Mouse (Mus musculus) gastrocnemius, postnatal 25 days (tissue): ENCODE results near the gene Wwp2. TPM values are rescaled to one million over a fixed set of nuclear protein-coding genes. Genes with fewer than 3 reads are reported as not detected.

Experiments
- DNase-seq: peaks from one replicate; pipeline ENCODE4 v3.0.0; 2022
- long read RNA-seq, 2 experiments: library from polyadenylated mRNA; stranded (forward); transcript quantifications; one replicate each; pipeline ENCODE4 v2.0.0; 2021
- total RNA-seq, 2 experiments: library from RNA; stranded (reverse); gene quantifications; 1 replicate in 1 of 2; 2 replicates in 1 of 2; pipeline ENCODE4 v1.2.3; 2021

Wwp2 gene
- 10 to 100 TPM; 13.0 to 16.2 TPM for total RNA-seq
- long read RNA-seq, experiment 1, full-length matches to known transcripts, result 4 of 12 reads
- long read RNA-seq, experiment 1, partial matches to known transcripts, result 4 of 12 reads
- long read RNA-seq, experiment 1, other reads (novel, unspliced or antisense), result 4 of 12 reads
- long read RNA-seq, experiment 2, full-length matches to known transcripts, result 8 of 23 reads
- long read RNA-seq, experiment 2, partial matches to known transcripts, result 8 of 23 reads
- long read RNA-seq, experiment 2, other reads (novel, unspliced or antisense), result 7 of 23 reads

DNA sequence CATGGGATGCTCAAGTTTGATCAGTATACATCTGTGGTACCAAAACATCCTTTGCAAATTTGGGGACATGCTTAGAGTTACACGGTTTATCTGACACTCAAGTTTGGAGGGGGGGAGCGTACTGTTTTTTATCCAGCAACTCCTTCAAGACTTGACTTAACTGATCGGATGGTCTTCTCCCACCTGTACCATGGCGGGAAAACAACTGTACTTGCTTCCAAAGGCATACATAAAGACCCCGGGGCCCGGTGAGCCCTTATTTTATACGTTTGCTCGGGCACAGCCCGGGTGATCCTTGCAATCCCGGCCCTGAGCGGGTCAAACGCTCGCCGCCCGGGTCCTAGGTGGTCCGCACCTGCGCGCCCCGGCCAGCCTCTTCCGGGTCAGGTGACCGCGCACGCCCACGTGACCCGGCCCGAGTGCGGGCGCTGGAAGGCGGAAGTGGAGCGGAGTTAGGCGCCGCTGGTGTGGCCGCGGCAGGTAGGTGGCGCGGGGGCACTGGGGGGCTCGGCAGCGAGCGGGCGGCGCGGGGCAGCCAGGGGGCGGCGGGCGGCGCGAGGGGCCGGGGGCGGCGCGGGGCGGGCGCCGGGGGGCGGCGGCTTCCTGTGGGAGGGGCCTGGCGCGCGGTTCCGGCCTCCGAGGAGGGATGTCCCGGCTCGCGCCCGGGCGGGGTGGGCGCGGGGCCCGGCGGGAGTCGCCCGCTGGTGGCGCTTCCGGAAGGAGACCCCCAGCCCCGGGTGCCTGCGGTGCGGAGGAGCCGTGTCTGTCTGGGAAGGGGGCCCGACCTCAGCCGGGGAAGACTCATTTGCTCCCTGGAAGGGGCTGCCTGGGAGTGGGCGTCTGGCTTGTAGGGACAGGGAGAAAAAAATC, at the start of gene Wwp2:
Gene Wwp2 (plus strand): TSS at position 404 of the 870 bp plus-strand sequence.
- DNase-seq, result peak; percentile 74

DNA sequence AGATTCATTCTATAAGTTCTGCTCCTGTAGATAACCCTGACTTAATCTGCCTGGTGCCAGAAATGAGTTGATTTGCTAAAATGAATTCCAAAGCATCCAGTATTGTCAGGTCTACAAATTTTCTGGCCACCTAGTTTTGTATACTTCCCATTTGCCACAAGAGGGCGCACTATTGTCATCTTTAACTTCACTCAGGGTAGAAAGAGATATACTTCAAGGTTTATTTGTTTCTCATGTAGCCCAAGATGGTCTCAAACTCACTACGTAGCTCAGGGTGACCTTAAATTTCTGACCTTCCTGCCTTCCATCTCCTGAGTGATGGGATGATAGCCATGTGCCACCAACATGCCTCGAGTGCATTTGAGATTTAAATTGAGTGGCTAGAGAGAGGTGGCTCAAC, 49.5 kb upstream of the Wwp2 start:
- no peak for DNase-seq

DNA sequence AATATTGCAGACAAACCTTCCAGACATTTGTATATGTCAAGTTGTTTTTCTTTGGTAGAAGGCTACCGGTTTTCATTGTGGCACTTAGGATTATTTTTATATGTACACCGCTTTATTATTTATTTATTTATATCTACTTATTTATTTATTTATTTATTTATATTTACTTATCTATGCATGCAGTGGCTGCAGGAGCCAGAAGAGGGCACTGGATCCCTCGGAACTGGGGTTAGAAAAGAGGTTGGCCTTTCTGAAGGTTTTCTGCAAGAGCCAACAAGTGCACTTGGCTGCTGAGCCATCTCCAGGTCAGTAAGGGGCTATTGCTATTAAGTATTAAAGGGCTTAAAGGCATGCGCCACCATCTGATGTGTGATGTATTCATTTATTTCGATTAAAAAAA, 48.3 kb upstream of the Wwp2 start:
- DNase-seq, result no peak

- DNase-seq, result no peak
Observed at GRCm38 (mm10) chr8:107389557-107389956, 46.6 kb upstream of the Wwp2 start.

- DNase-seq, result no peak
Observed at GRCm38 (mm10) chr8:107390476-107391135, 45.6 kb upstream of the Wwp2 start.

DNA sequence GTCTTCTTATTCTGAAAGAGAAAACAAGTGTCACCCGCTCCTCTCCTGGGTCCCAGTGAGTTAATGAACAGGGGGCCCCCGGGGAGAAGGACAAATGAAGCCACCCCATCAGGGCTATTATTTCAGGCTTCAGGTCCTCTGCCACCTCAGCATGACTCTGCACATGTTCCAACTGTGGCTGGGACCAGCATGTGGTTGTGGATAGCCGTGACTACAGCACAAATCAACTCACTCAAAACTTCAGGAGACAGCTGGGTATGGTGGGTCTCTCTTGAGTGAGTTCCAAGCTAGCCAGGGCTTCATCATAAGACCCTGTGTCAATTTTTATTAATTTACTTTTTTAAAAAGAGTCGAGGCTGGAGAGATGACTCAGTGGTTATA, 45.0 kb upstream of the Wwp2 start:
- DNase-seq, result no peak

DNA sequence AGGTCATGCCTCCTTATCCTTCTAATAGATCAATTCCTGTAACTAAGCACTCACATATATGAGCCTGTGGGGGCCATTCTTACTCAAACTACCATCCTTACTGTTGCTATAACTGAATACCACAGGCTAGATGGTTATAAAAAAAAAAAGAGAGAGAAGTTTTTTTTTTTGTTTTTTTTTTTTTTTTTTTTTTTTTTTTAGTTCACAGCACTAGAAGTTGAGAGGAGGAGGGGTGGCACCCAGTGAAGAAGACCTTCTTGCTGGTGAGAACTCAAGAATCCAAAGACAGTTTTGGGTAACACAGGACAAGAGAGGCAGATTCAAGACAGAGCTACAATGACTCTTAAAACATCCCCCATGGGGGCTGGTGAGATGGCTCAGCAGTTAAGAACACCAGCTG, 40.8 kb upstream of the Wwp2 start:
- DNase-seq, result no peak

- no peak for DNase-seq
Observed at GRCm38 (mm10) chr8:107396106-107396670, 40.0 kb upstream of the Wwp2 start.

GRCm38 (mm10) chr8:107397665-107398064, 38.5 kb upstream of the Wwp2 start:
- DNase-seq, result no peak

- no peak for DNase-seq
Observed at GRCm38 (mm10) chr8:107399495-107399894, 36.7 kb upstream of the Wwp2 start.

DNA sequence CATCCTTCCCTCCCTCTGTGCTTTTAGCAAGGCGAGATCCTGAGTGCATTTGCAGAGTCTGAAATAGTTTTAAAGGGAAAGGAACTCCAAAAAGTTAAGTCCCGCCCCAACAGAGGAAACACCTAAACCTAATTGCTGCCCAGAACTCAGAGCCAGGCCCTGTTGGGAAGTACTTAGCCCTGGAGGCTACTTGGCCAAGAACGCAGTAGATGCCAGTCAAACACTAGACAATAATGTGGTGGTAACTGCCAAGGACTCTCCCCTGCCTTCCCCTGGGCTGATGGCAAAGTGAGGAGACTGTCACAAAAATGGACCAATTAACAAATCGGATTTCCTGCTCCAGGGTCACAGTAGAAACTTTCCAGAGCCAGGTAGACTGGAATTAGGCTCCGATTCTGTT, 34.3 kb upstream of the Wwp2 start:
- DNase-seq, result no peak

DNA sequence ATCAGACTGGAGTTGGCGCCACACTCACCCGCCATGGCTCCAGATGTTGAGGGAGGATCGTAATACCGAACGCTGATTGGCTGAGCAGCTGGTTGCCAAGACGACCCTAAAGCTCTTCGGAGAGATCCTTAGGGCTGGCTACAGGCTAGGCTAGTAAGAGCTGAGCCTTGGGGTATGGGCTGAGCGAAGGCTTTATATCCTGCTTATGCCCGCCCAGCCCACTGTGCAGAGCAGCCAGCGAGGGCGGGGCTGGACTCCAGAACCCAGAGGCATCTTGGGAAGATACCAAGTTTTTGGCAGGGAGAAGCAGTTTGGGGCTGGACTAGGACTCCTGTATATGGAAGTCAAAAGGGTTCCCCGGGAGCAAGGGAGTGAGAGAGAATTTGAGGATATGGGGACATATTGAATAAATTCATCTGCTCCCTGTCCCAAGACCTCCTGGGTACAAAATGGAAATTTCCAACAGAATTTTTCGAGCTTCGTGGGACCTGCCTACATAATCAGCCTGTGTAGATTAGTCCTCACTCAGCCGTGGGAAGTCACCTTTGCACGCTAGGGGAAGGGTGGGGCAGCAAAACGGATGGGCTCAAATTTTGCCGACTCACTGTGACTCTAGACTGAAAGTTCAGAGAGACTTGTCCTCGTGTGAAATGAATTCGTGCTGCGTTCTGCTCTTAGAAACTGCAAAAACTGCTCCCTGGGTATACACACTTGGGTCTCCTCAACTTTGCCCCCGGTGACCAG, 33.0 kb upstream of the Wwp2 start, which contains the start of gene Nqo1:
Gene Nqo1 (minus strand): TSS at position 169 of the 744 bp plus-strand sequence.
- peak; percentile 82 for DNase-seq

DNA sequence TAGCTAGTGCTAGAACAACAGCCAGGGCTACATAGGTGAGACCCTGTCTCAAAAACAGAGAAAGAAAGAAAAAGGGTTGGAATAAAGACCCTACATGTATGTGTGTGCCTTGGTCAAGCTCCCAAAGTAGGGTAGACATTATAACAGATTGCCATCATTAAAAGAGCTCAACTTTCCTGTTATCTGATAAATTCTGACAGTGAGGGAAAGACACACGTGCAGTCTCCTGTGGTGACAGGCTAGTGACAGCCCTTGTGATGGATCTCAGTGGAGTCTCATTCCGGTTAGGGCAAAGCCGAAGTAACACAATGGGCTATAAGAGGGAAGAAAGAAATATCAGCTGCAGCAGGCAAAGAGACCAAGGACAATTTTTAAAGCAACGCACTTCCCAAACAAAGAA, 32.1 kb upstream of the Wwp2 start:
- DNase-seq, result no peak

DNA sequence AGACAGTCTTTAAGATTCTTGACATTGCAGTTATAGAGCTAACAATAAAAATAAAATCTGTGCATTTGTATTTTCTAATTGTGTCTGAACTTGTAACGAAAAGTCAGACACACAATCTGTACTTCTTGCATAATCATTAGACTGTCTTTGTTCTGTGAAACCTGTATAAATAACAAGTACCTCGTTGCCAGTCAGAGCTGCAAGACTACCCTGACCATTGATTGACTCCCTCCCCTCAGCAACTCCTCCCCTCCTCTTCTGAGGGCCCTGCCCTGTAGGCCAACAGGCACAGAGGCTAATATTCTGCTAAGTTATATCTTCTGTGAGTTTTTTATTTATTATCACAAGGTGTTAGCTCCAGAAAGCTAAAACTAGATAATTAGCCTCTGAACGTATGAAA, 30.2 kb upstream of the Wwp2 start:
- no peak for DNase-seq

GRCm38 (mm10) chr8:107411391-107411790, 24.8 kb upstream of the Wwp2 start:
- no peak for DNase-seq

- DNase-seq, result no peak
Observed at GRCm38 (mm10) chr8:107412552-107412951, 23.6 kb upstream of the Wwp2 start.

- DNase-seq, result no peak
Observed at GRCm38 (mm10) chr8:107413881-107414280, 22.3 kb upstream of the Wwp2 start.

DNA sequence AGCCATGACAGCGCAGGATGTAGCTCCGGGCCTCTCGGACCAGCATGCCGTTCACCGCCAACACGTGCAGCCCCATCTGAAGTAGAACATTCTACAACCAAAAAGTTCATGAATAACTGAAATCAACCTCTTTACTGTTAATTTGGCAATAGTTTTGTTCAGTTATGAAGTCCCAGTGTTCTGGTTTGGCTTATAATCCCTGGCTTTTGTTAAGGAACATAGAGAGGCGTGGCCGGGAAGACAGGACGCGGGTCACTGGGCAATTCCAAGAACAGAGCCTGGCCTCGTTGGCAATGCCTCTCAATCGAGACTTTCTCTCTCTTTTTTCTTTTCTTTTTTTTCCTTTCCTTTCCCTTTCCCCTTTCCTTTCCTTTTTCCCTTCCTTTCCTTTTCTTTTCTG, 19.2 kb upstream of the Wwp2 start:
- no peak for DNase-seq

- no peak for DNase-seq
Observed at GRCm38 (mm10) chr8:107424176-107424575, 12.0 kb upstream of the Wwp2 start.

GRCm38 (mm10) chr8:107424597-107425229, 11.5 kb upstream of the Wwp2 start, which contains the start of gene Nob1:
Gene Nob1, minus strand, starts transcription at chr8:107425051.
- DNase-seq, result peak; percentile 92

DNA sequence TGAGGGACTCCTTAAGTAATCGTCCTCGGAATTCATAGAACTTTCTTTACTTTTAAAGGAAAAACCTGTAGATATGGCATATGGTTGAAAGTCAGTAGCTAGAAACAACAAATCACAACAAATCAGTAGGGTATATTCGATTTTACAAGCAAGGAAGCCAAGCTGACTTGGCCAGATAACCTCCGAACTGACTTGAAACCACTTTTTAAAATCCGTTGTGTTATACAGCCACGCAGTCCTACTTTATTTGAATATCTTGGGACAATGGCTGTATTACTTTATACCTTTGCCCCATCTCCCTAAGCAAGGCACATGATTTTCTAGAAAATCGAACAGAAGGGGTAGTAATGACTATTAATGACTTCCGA, 11.0 kb upstream of the Wwp2 start:
- DNase-seq, result no peak
